Mouse (Mus musculus) lung, postnatal 0 days (tissue): ENCODE measurements around the gene Slc38a6. TPM values are rescaled to one million over a fixed set of nuclear protein-coding genes. Genes with fewer than 3 reads are reported as not detected.

Source experiments
- ATAC-seq: fragments of 200-750 bp; cut with Nextera tagmentation; 2 replicates; pipeline ENCODE4 v1.8.0; 2017; ENCODE audit warnings: moderate library complexity
- DNase-seq: peaks from one replicate; pipeline ENCODE4 v3.0.0-alpha.2; 2016; ENCODE audit warnings: low spot score
- H3K27ac ChIP-seq: fragments of 300-500 bp; sonication (generic); 2 replicates; pipeline ENCODE4 v1.5.1; 2014; ENCODE audit warnings: antibody characterized with exemption, mild to moderate bottlenecking, low read length, mixed read lengths
- H3K27me3 ChIP-seq: fragments of 300-500 bp; sonication (generic); replicated peaks from 2 replicates; pipeline ENCODE4 v1.6.1; 2014; ENCODE audit warnings: low read length, mixed read lengths; ENCODE audit not compliant: insufficient read depth
- H3K36me3 ChIP-seq: fragments of 300-500 bp; sonication (generic); 2 replicates; pipeline ENCODE4 v1.6.1; 2014; ENCODE audit warnings: low read length, mixed read lengths; ENCODE audit not compliant: insufficient read depth
- H3K4me1 ChIP-seq: fragments of 300-500 bp; sonication (generic); 2 replicates; pipeline ENCODE4 v1.6.1; 2014; ENCODE audit warnings: antibody characterized with exemption, low read depth, low read length, mixed read lengths; ENCODE audit not compliant: insufficient read depth
- H3K4me2 ChIP-seq: fragments of 300-500 bp; sonication (generic); replicated peaks from 2 replicates; pipeline ENCODE4 v1.6.1; 2014; ENCODE audit warnings: low read depth, mild to moderate bottlenecking, low read length, moderate library complexity, mixed read lengths
- H3K4me3 ChIP-seq: fragments of 300-500 bp; sonication (generic); 2 replicates; pipeline ENCODE4 v1.5.1; 2014; ENCODE audit warnings: low read depth, low read length
- H3K9ac ChIP-seq: fragments of 300-500 bp; sonication (generic); replicated peaks from 2 replicates; pipeline ENCODE4 v1.6.1; 2014; ENCODE audit warnings: low read depth, mild to moderate bottlenecking
- H3K9me3 ChIP-seq: fragments of 300-500 bp; sonication (generic); 2 replicates; pipeline ENCODE4 v1.6.1; 2016; ENCODE audit warnings: low read length, mixed read lengths
- CTCF ChIP-seq: IDR thresholded peaks from 2 replicates; pipeline ENCODE4 v1.5.1; 2016; ENCODE audit warnings: antibody characterized with exemption, mild to moderate bottlenecking
- EP300 ChIP-seq: IDR thresholded peaks from 2 replicates; pipeline ENCODE4 v1.6.1; 2016; ENCODE audit warnings: antibody characterized with exemption, mild to moderate bottlenecking, control low read depth
- WGBS: fragments of 180-500 bp; shearing (Covaris S2); extraction: QIAGEN DNeasy Blood & Tissue Kit; methylation state at CpG from one replicate; pipeline ENCODE4 v1.1.7; 2014; 5-methylcytosine and 5-hydroxymethylcytosine counted together
- polyA plus RNA-seq: library from polyadenylated mRNA; unstranded; fragments of >200 nt; fragmentation: Nextera tagmentation; extraction: Ambion mirVana; gene quantifications from 2 replicates; pipeline ENCODE4 v1.2.1, GENCODE M21; 2015

Slc38a6 gene
- polyA plus RNA-seq, 1 experiment from 2014 or later, result 4.2 TPM

- no peaks in the 10 kb centered on the region for H3K4me1 ChIP-seq
- no peaks in the 10 kb centered on the region for H3K9me3 ChIP-seq
- no peaks in the 10 kb centered on the region for H3K36me3 ChIP-seq
- ATAC-seq, result no peak
- H3K9ac ChIP-seq, result no peak overlapping the region
- H3K27me3 ChIP-seq, result no peaks in the 10 kb centered on the region
- no peak overlapping the region for H3K27ac ChIP-seq
- no peak overlapping the region for H3K4me3 ChIP-seq
- WGBS, result 64% methylated on average over 1 of the region's 2 CpGs
- no peak for DNase-seq
- TF ChIP-seq EP300 (no peak), CTCF (no peak)
- no peak overlapping the region for H3K4me2 ChIP-seq
These were observed 70.1 kb downstream of the Slc38a6 start for GRCm38 (mm10) chr12:73356696-73357095.

GRCm38 (mm10) chr12:73357311-73357710 lies 70.7 kb downstream of the Slc38a6 start:
- TF ChIP-seq EP300 (no peak), CTCF (no peak)
- DNase-seq (no peak), ATAC-seq (no peak)
- Histone ChIP-seq H3K9me3 (no peaks in the 10 kb centered on the region), H3K4me3 (no peak overlapping the region), H3K4me1 (no peaks in the 10 kb centered on the region), H3K4me2 (no peak overlapping the region), H3K27ac (no peak overlapping the region), H3K27me3 (no peaks in the 10 kb centered on the region), H3K36me3 (no peaks in the 10 kb centered on the region), H3K9ac (no peak overlapping the region)
- 67% methylated on average over 5 of the region's 5 CpGs for WGBS

GRCm38 (mm10) chr12:73357736-73358135 lies 71.2 kb downstream of the Slc38a6 start:
- no peaks in the 10 kb centered on the region for H3K4me1 ChIP-seq
- no peak overlapping the region for H3K4me2 ChIP-seq
- no peak for TF ChIP-seq EP300
- no peak for TF ChIP-seq CTCF
- no peaks in the 10 kb centered on the region for H3K27me3 ChIP-seq
- DNase-seq, result no peak
- 86% methylated on average over 3 of the region's 3 CpGs for WGBS
- no peak for ATAC-seq
- no peaks in the 10 kb centered on the region for H3K36me3 ChIP-seq
- no peaks in the 10 kb centered on the region for H3K9me3 ChIP-seq
- no peak overlapping the region for H3K27ac ChIP-seq
- no peak overlapping the region for H3K9ac ChIP-seq
- H3K4me3 ChIP-seq, result no peak overlapping the region

- WGBS, result 43% methylated on average over 2 of the region's 2 CpGs
- DNase-seq, result peak; percentile 54
These were observed 72.1 kb downstream of the Slc38a6 start for GRCm38 (mm10) chr12:73358640-73359039.

GRCm38 (mm10) chr12:73359520-73359919 lies 72.9 kb downstream of the Slc38a6 start:
- H3K9me3 ChIP-seq, result no peaks in the 10 kb centered on the region
- WGBS, result 60% methylated on average over 4 of the region's 4 CpGs
- ATAC-seq (no peak), DNase-seq (no peak)
- no peaks in the 10 kb centered on the region for H3K36me3 ChIP-seq
- no peak overlapping the region for H3K4me2 ChIP-seq
- H3K4me3 ChIP-seq, result no peak overlapping the region
- H3K27me3 ChIP-seq, result no peaks in the 10 kb centered on the region
- H3K27ac ChIP-seq, result no peak overlapping the region
- no peak overlapping the region for H3K9ac ChIP-seq
- no peak for TF ChIP-seq EP300
- no peak for TF ChIP-seq CTCF
- H3K4me1 ChIP-seq, result no peaks in the 10 kb centered on the region

More at GRCm38 (mm10) chr12:73358640-73359039, 72.1 kb downstream of the Slc38a6 start:
- H3K27ac ChIP-seq, result no peak overlapping the region
- H3K36me3 ChIP-seq, result no peaks in the 10 kb centered on the region
- no peak overlapping the region for H3K9ac ChIP-seq
- no peaks in the 10 kb centered on the region for H3K4me1 ChIP-seq
- H3K9me3 ChIP-seq, result no peaks in the 10 kb centered on the region
- no peaks in the 10 kb centered on the region for H3K27me3 ChIP-seq
- no peak overlapping the region for H3K4me2 ChIP-seq
- TF ChIP-seq CTCF, result no peak
- no peak for TF ChIP-seq EP300
- ATAC-seq, result no peak; the same call in 1 of the 2 replicates
- no peak overlapping the region for H3K4me3 ChIP-seq

- Histone ChIP-seq H3K27ac (no peak overlapping the region), H3K9ac (no peak overlapping the region), H3K36me3 (no peaks in the 10 kb centered on the region), H3K4me1 (no peaks in the 10 kb centered on the region), H3K4me2 (no peak overlapping the region), H3K9me3 (no peaks in the 10 kb centered on the region), H3K27me3 (no peaks in the 10 kb centered on the region), H3K4me3 (no peak overlapping the region)
- 71% methylated on average over 11 of the region's 11 CpGs for WGBS
- ATAC-seq (no peak), DNase-seq (no peak)
- TF ChIP-seq CTCF, result no peak
- no peak for TF ChIP-seq EP300
These were observed 74.6 kb downstream of the Slc38a6 start for GRCm38 (mm10) chr12:73361201-73361600.

GRCm38 (mm10) chr12:73363401-73363800 lies 76.8 kb downstream of the Slc38a6 start:
- Histone ChIP-seq H3K9ac (no peak overlapping the region), H3K27ac (no peak overlapping the region), H3K27me3 (no peaks in the 10 kb centered on the region), H3K36me3 (no peaks in the 10 kb centered on the region), H3K9me3 (no peaks in the 10 kb centered on the region), H3K4me2 (no peak overlapping the region), H3K4me1 (no peaks in the 10 kb centered on the region), H3K4me3 (no peak overlapping the region)
- TF ChIP-seq CTCF, result no peak
- no peak for TF ChIP-seq EP300
- no peak for DNase-seq
- no peak for ATAC-seq
- 74% methylated on average over 6 of the region's 6 CpGs for WGBS
